Mouse (Mus musculus) MEL (cell line): ENCODE measurements around the gene Wdr59.

Source experiments
- CHD1 ChIP-seq: IDR thresholded peaks from 2 replicates; pipeline ENCODE4 v1.6.1; 2012; ENCODE audit warnings: low read depth, mild to moderate bottlenecking, inconsistent platforms, low read length, improper control_type of control experiment
- CTCF ChIP-seq, 3 experiments: IDR thresholded peaks in 2 of 3; conservative IDR thresholded peaks in 1 of 3; 2 replicates each; pipeline ENCODE4 v1.5.1; 2011 to 2012; ENCODE audit warnings: low read length in 3 of 3, low read depth in 2 of 3, mild to moderate bottlenecking in 2 of 3, improper control_type of control experiment in 1 of 3, inconsistent platforms in 1 of 3, mixed read lengths in 1 of 3, moderate library complexity in 1 of 3; ENCODE audit not compliant: control insufficient read depth in 1 of 3, insufficient read depth in 1 of 3, poor library complexity in 1 of 3, severe bottlenecking in 1 of 3
- GABPA ChIP-seq: IDR thresholded peaks from 2 replicates; pipeline ENCODE4 v1.6.1; 2012; ENCODE audit warnings: low read depth, mild to moderate bottlenecking, inconsistent platforms, low read length, improper control_type of control experiment, moderate library complexity
- GATA1 ChIP-seq: IDR thresholded peaks from 2 replicates; pipeline ENCODE4 v1.6.1; 2011; ENCODE audit warnings: low read depth, low read length, improper control_type of control experiment
- HCFC1 ChIP-seq: IDR thresholded peaks from 2 replicates; pipeline ENCODE4 v1.6.1; 2012; ENCODE audit warnings: low read depth, mild to moderate bottlenecking, inconsistent platforms, low read length, improper control_type of control experiment, moderate library complexity
- MYC ChIP-seq: IDR thresholded peaks from 2 replicates; pipeline ENCODE4 v1.6.1; 2011; ENCODE audit warnings: low read depth, mild to moderate bottlenecking, low read length, improper control_type of control experiment, moderate library complexity
- POLR2A ChIP-seq, 2 experiments: IDR thresholded peaks; 2 replicates each; pipeline ENCODE4 v1.6.1; 2011 to 2012; ENCODE audit warnings: low read length in 2 of 2, mild to moderate bottlenecking in 2 of 2, control low read depth in 1 of 2, improper control_type of control experiment in 1 of 2, low read depth in 1 of 2, moderate library complexity in 1 of 2; ENCODE audit not compliant: control insufficient read depth in 1 of 2, insufficient read depth in 1 of 2, poor library complexity in 1 of 2
- POLR2AphosphoS5 ChIP-seq: IDR thresholded peaks from 2 replicates; pipeline ENCODE4 v1.6.1; 2012; ENCODE audit warnings: low read depth, borderline replicate concordance, mild to moderate bottlenecking, inconsistent platforms, low read length, moderate library complexity, mixed read lengths
- TBP ChIP-seq: IDR thresholded peaks from 2 replicates; pipeline ENCODE4 v1.8.0; 2011; ENCODE audit warnings: low read depth, low read length, improper control_type of control experiment
- ZMIZ1 ChIP-seq: IDR thresholded peaks from 2 replicates; pipeline ENCODE4 v1.6.1; 2012; ENCODE audit warnings: low read depth, mild to moderate bottlenecking, inconsistent platforms, low read length, improper control_type of control experiment, moderate library complexity
- ZNF384 ChIP-seq: IDR thresholded peaks from 2 replicates; pipeline ENCODE4 v1.6.1; 2012; ENCODE audit warnings: low read depth, mild to moderate bottlenecking, inconsistent platforms, low read length, improper control_type of control experiment

DNA sequence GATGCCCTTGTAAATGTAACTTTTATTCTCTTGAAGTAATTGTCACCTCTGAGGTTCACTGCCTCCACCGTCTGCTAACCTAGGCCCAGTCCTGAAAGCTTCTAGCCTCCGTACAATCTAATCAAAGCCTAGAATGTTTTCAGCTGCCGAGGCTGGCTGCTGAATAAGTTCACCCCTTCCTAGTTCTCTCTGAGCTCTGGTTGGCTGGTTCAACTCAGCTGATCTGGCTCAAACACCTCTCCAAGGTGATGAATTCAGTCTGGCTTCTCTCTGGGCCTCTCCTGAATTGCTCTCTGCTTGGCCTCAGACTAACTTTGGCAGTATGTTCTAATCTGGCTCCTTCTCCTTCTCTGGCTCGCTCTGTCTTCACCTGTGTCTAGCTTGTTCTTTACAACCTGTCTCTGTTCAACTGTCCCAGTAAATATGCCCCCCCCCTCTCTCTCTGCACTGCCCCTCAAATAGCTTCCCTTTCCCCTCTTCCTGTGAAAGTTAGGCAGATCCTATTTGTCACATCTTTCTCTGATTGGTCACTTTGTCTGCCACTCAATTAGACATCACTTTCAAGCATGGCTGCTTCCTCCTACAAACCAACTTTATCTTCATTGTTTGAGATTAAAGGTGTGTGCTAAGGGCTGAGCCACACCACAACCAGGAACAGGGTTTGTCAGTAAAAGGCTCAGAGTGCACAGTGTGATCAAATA, 75.8 kb downstream of the Wdr59 start:
- TF ChIP-seq CTCF (IDR thresholded peaks at IDR 0.05 in 2 of 3, conservative IDR thresholded peaks at IDR 0.05 in 1 of 3; ENCODE audit: control insufficient read depth in 1 of 3, insufficient read depth in 1 of 3, low read depth in 2 of 3, low read length in 3 of 3, poor library complexity in 1 of 3, severe bottlenecking in 1 of 3) (no peak), MYC (no peak), GATA1 (no peak), ZMIZ1 (no peak), POLR2AphosphoS5 (no peak), ZNF384 (no peak), CHD1 (no peak), POLR2A (IDR thresholded peaks at IDR 0.05; ENCODE audit: control insufficient read depth in 1 of 2, insufficient read depth in 1 of 2, low read depth in 1 of 2, low read length in 2 of 2, poor library complexity in 1 of 2) (no peak), HCFC1 (no peak), GABPA (no peak), TBP (no peak)
